Mouse (Mus musculus): ENCODE results near the gene Gsg1l2. TPM values are rescaled to one million over a fixed set of nuclear protein-coding genes. Genes with fewer than 3 reads are reported as not detected.

Gene Gsg1l2
- polyA plus RNA-seq, 1 experiment from 2014 or later: not detected

DNA sequence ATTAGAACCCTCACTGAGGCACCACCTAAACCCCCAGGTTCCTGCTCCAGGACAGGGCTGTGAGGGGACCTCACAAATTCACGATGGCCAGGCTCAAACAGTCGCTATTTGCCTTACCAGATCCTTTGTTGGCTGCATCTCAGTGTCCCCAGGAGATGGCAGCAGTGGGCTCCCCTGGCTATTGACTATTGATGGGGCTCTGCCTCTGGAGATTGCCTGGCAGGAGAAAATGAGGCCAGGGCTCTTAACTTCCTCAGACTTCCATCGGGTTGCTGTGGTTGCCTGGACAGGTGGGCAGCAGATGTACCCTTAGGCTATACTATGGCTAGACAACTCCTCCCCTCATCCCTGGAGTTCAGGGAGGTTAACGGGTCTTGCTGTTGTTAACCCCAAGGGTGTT lies 45.8 kb downstream of the Gsg1l2 start:
- peak overlapping the region; percentile 36; the same call in 1 of the 2 replicates for H3K4me2 ChIP-seq (replicated peaks)
- no peak overlapping the region for H3K9ac ChIP-seq
- no peak overlapping the region for H3K27ac ChIP-seq (replicated peaks)
- H3K27me3 ChIP-seq: no peaks in the 10 kb centered on the region; the same call in 1 of the 2 replicates
- peaks cover 6% of the 10 kb centered on the region; the same call in 1 of the 2 replicates for H3K4me1 ChIP-seq
- no peak for ATAC-seq (ENCODE audit: insufficient number of reproducible peaks, low FRiP score, low TSS enrichment, low read depth)
- H3K9me3 ChIP-seq (replicated peaks): no peaks in the 10 kb centered on the region
- WGBS: 8% methylated on average over 4 of the region's 4 CpGs
- H3K4me3 ChIP-seq (replicated peaks): no peak overlapping the region
- no peaks in the 10 kb centered on the region for H3K36me3 ChIP-seq

DNA sequence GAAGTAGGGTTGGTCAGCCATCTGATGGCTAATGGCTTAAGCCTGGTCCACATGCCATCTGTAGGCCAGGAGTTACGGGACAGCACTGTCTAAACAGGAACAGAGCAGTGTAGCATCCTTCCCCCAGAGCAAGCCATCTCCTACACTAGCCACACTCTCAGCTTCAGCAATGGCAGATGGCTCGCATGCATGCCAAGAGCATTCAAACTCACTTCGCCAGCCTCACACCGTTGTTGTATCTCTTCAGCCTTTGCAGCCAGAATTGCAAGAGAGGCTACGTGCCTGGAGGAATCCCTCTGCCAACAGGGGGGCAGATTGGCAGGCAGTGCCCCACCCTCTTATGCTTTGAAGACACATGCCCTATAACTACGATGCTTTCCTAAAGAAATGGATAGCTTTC lies 47.2 kb downstream of the Gsg1l2 start:
- no peaks in the 10 kb centered on the region for H3K9me3 ChIP-seq (replicated peaks)
- H3K4me2 ChIP-seq (replicated peaks): no peak overlapping the region
- H3K27me3 ChIP-seq: no peaks in the 10 kb centered on the region; the same call in 1 of the 2 replicates
- no peak overlapping the region for H3K4me3 ChIP-seq (replicated peaks)
- H3K36me3 ChIP-seq: no peaks in the 10 kb centered on the region
- ATAC-seq (ENCODE audit: insufficient number of reproducible peaks, low FRiP score, low TSS enrichment, low read depth): no peak
- 86% methylated on average over 6 of the region's 6 CpGs for WGBS
- H3K4me1 ChIP-seq: peaks cover 6% of the 10 kb centered on the region; the same call in 1 of the 2 replicates
- H3K27ac ChIP-seq (replicated peaks): no peak overlapping the region
- no peak overlapping the region for H3K9ac ChIP-seq

DNA sequence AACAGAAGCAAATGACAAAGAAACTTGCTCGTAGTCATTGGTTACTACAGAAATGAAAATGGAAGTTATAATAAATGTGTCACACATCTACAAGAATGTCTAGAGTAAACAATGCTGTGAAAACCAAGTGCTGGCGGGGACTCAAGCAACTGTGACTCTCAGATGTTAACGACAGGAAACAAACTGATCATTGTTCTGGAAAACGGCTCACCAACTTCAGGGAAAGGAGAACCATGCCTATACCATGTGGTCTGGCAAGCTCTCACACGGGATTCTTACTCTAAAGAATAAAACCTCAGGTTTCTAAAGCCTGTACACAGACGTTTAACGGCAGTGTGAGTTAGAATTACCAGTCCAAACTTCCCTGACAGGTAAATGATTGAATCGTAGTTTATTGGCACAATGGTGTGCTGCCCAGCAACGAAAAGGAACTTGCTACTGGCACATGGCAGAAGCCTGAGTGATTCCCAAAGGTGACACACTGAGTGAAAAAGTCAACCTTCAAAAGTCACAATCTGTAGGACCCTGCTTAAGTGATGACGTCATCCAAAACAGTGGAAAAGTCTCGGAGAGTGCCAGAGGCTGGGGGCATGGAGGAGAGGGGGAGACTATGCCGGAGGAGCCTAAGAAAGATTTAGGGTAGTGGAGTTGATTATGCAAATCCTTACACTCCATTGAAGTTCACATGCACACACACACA lies 54.1 kb downstream of the Gsg1l2 start:
- Histone ChIP-seq H3K36me3 (no peaks in the 10 kb centered on the region), H3K9ac (no peak overlapping the region), H3K4me3 (replicated peaks) (no peak overlapping the region), H3K27me3 (no peaks in the 10 kb centered on the region), H3K27ac (replicated peaks) (no peak overlapping the region), H3K4me1 (no peaks in the 10 kb centered on the region), H3K4me2 (replicated peaks) (no peak overlapping the region), H3K9me3 (replicated peaks) (no peaks in the 10 kb centered on the region)
- ATAC-seq (ENCODE audit: insufficient number of reproducible peaks, low FRiP score, low TSS enrichment, low read depth): no peak
- 41% methylated on average over 12 of the region's 12 CpGs for WGBS

DNA sequence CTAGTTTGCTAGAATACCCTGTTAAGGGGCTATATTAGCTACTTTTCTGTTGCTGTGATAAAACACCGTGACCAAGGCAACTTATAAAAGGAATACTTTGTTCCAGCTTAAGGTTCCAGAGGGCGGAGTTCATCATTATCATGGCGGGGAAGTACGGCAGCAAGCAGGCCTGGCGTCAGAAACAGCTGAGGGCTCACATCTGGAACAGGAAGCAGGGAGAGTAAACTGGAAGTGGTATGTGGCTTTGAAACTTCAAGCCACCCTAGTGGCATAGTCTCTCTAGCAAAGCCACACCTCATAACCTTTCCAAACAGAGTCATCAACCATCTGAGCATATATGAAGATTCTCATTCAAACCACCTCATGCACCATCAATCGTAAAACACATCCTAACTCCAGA lies 55.1 kb downstream of the Gsg1l2 start:
- no peak overlapping the region for H3K9ac ChIP-seq
- no peaks in the 10 kb centered on the region for H3K9me3 ChIP-seq (replicated peaks)
- no peaks in the 10 kb centered on the region for H3K36me3 ChIP-seq
- H3K27ac ChIP-seq (replicated peaks): no peak overlapping the region
- WGBS: 63% methylated on average over 6 of the region's 6 CpGs
- H3K4me3 ChIP-seq (replicated peaks): no peak overlapping the region
- no peaks in the 10 kb centered on the region for H3K27me3 ChIP-seq
- no peak for ATAC-seq (ENCODE audit: insufficient number of reproducible peaks, low FRiP score, low TSS enrichment, low read depth)
- no peak overlapping the region for H3K4me2 ChIP-seq (replicated peaks)
- H3K4me1 ChIP-seq: no peaks in the 10 kb centered on the region

DNA sequence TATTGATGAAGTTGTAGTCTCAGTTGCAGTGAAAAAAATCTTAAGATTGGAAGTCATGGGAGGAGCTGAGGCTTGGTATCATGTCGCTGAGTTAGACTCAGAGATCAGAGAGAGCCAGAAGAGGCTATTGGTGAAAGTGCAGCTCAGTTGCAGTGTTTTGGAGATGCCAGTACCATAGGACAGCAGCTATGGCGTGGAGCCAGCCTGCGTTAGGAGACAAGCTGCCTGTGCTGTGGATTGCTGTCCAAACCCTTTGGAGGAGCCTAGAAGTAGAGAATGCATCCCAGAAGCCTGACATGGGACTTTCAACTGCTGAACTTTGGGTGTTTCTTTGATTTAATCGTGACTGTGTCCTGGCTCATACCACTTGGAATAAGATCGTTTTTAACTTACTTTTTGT lies 57.4 kb downstream of the Gsg1l2 start:
- H3K9me3 ChIP-seq (replicated peaks): no peaks in the 10 kb centered on the region
- H3K4me1 ChIP-seq: no peaks in the 10 kb centered on the region
- no peaks in the 10 kb centered on the region for H3K36me3 ChIP-seq
- no peak for ATAC-seq (ENCODE audit: insufficient number of reproducible peaks, low FRiP score, low TSS enrichment, low read depth)
- H3K4me3 ChIP-seq (replicated peaks): no peak overlapping the region
- H3K9ac ChIP-seq: no peak overlapping the region
- H3K4me2 ChIP-seq (replicated peaks): no peak overlapping the region
- 70% methylated on average over 5 of the region's 5 CpGs for WGBS
- no peaks in the 10 kb centered on the region for H3K27me3 ChIP-seq
- H3K27ac ChIP-seq (replicated peaks): no peak overlapping the region

DNA sequence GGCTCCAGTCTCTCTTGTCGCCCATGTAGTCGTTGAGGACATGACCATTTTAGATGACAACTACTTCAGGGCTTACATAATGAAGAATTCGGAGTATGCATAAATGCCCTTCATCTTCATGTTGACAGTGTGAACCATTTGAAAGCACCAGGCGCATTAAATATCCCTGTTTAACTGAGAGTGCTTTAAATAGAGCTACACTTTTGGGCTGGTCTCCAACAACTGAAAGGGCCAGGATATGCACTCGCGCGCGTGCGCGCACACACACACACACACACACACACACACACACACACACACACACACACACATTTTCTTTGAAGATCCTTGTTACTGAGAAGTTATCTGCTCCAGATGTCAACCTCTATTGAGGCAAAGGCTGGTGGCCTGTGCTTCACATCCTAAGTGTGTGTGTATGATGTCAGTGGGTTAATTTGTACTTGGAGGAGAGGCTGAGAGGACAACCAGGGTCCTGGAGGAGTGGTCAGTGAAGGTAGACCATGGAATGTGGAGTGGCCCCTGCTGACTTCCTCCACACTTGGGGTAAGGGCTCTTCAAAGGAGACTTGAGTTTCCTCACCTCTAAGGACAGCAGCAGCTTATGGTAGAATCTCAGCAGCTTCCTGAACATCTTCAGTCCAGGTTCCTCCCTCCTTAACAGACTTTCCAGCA lies 61.1 kb downstream of the Gsg1l2 start:
- H3K9ac ChIP-seq: no peak overlapping the region
- no peak for ATAC-seq (ENCODE audit: insufficient number of reproducible peaks, low FRiP score, low TSS enrichment, low read depth)
- 80% methylated on average over 10 of the region's 10 CpGs for WGBS

More for the DNA sequence above, 61.1 kb downstream of the Gsg1l2 start:
- H3K4me3 ChIP-seq (replicated peaks): no peak overlapping the region
- H3K4me1 ChIP-seq: no peaks in the 10 kb centered on the region
- no peaks in the 10 kb centered on the region for H3K27me3 ChIP-seq
- no peaks in the 10 kb centered on the region for H3K9me3 ChIP-seq (replicated peaks)
- H3K36me3 ChIP-seq: no peaks in the 10 kb centered on the region
- H3K4me2 ChIP-seq (replicated peaks): no peak overlapping the region
- no peak overlapping the region for H3K27ac ChIP-seq (replicated peaks)

Other genes with a start within 250 kb of the Gsg1l2 start
- gene Rcvrn, start 79.3 kb upstream of the Gsg1l2 start, polyA plus RNA-seq (2015; fragmentation: Nextera tagmentation; extraction: Ambion mirVana): not detected in 2 replicates
- gene Glp2r, start 3.5 kb upstream of the Gsg1l2 start, polyA plus RNA-seq (2015; fragmentation: Nextera tagmentation; extraction: Ambion mirVana): 0.07 and 0.11 TPM in 2 replicates
- gene Dhrs7c, start 23.6 kb downstream of the Gsg1l2 start, polyA plus RNA-seq (2015; fragmentation: Nextera tagmentation; extraction: Ambion mirVana): 8.5 and 9.2 TPM in 2 replicates
- gene Usp43, start 147.5 kb downstream of the Gsg1l2 start, polyA plus RNA-seq (2015; fragmentation: Nextera tagmentation; extraction: Ambion mirVana): 2.1 and 3.6 TPM in 2 replicates
- 9.1 and 21.4 TPM in 2 replicates for gene Cfap52, start 191.0 kb downstream of the Gsg1l2 start, polyA plus RNA-seq (2015; fragmentation: Nextera tagmentation; extraction: Ambion mirVana)
- 56.1 and 60.6 TPM in 2 replicates for gene Stx8, start 191.6 kb downstream of the Gsg1l2 start, polyA plus RNA-seq (2015; fragmentation: Nextera tagmentation; extraction: Ambion mirVana)